Mouse (Mus musculus) E14TG2a.4 (cell line): ENCODE data around the gene Por.

ENCODE experiments used
- CTCF ChIP-seq: conservative IDR thresholded peaks from 2 replicates; pipeline ENCODE4 v1.5.1; 2014; ENCODE audit warnings: low read length
- NANOG ChIP-seq: IDR thresholded peaks from 2 replicates; pipeline ENCODE4 v1.6.1; 2014; ENCODE audit warnings: borderline replicate concordance, low read length, mixed read lengths
- POU5F1 ChIP-seq: IDR thresholded peaks from 2 replicates; pipeline ENCODE4 v1.6.1; 2014; ENCODE audit warnings: low read length, borderline replicate concordance

GRCm38 (mm10) chr5:135772519-135772918 is 102.7 kb downstream of the Por start:
- TF ChIP-seq CTCF (no peak), NANOG (no peak), POU5F1 (no peak)
